Mouse (Mus musculus) erythroblast, embryonic 14.5 days (primary cell): Measurements from ENCODE around the gene Ankrd6. TPM values are rescaled to one million over a fixed set of nuclear protein-coding genes. Genes with fewer than 3 reads are reported as not detected.
A peak's percentile ranks its signal among the peaks of the same experiment; 100 is the strongest.

Experiments
- H3K27me3 ChIP-seq: 2 replicates; pipeline ENCODE4 v1.6.1; 2012; ENCODE audit warnings: inconsistent platforms; ENCODE audit not compliant: control insufficient read depth
- H3K36me3 ChIP-seq: 2 replicates; pipeline ENCODE4 v1.6.1; 2012; ENCODE audit warnings: mild to moderate bottlenecking, inconsistent platforms; ENCODE audit not compliant: control insufficient read depth
- H3K4me1 ChIP-seq: 2 replicates; pipeline ENCODE4 v1.6.1; 2012; ENCODE audit warnings: inconsistent platforms; ENCODE audit not compliant: control insufficient read depth
- H3K4me3 ChIP-seq: replicated peaks from 2 replicates; pipeline ENCODE3; 2012; ENCODE audit warnings: moderate library complexity, mild to moderate bottlenecking, inconsistent platforms
- H3K9me3 ChIP-seq: 2 replicates; pipeline ENCODE4 v1.6.1; 2012; ENCODE audit warnings: low read length, inconsistent platforms, mixed read lengths; ENCODE audit not compliant: control insufficient read depth
- GATA1 ChIP-seq: IDR thresholded peaks from 2 replicates; pipeline ENCODE4 v1.6.1; 2012; ENCODE audit warnings: low read length, inconsistent platforms, mixed read lengths
- TAL1 ChIP-seq: IDR thresholded peaks from 3 replicates; pipeline ENCODE4 v1.6.1; 2012; ENCODE audit warnings: low read length, inconsistent platforms, mixed read lengths
- polyA plus RNA-seq: library from polyadenylated mRNA; stranded (reverse); fragments of >175 nt; gene quantifications from 2 replicates; pipeline ENCODE4 v1.2.3, GENCODE M21; 2012

Gene Ankrd6
- polyA plus RNA-seq, 1 experiment: 0.01 TPM

DNA sequence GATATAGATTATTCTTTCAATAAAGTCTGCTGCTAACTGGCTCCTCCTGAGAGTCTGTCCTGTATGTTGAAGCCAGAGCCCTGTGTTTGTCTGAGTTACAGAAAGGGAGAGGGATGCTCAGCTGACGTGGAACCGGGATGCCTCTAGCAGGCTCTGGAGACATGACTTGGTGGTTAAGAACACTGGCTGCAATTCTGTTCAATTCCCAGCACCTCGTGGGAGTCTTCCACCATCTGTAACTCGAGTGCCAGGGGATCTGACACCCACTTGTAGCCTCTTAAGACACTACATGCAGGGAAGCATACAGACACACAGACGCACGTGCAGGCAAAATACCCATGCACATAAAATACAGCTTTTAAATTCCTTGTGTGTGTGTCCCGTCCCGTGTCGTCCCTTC, 95.1 kb downstream of the Ankrd6 start:
- Histone ChIP-seq H3K36me3 (no peaks in the 10 kb centered on the region), H3K4me1 (peaks cover 8% of the 10 kb centered on the region), H3K9me3 (no peaks in the 10 kb centered on the region), H3K27me3 (no peaks in the 10 kb centered on the region), H3K4me3 (no peak overlapping the region)
- no peak for TF ChIP-seq GATA1

DNA sequence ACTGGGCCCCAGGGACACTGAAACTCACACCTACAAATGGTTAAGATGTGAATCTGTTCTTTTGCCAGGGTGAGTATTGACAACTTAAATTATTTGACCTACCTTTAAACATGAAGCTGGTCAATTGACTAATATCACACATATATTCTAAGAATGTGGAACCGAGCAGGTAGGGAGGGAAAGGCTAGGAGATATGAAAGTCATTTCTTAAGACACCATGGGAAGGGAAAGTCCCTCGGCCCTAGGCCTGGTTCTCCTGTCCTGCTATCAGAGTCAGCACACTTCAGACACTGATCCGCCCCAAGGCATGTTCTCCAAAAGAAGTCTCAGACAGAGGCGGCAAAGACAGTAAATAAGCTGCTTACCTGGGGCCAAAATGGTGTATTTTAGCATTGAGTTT, 95.7 kb downstream of the Ankrd6 start:
- TF ChIP-seq TAL1: no peak
- TF ChIP-seq GATA1: no peak
- H3K4me3 ChIP-seq: no peak overlapping the region
- no peaks in the 10 kb centered on the region for H3K9me3 ChIP-seq
- peaks cover 5% of the 10 kb centered on the region for H3K4me1 ChIP-seq
- no peaks in the 10 kb centered on the region for H3K36me3 ChIP-seq
- no peaks in the 10 kb centered on the region for H3K27me3 ChIP-seq

DNA sequence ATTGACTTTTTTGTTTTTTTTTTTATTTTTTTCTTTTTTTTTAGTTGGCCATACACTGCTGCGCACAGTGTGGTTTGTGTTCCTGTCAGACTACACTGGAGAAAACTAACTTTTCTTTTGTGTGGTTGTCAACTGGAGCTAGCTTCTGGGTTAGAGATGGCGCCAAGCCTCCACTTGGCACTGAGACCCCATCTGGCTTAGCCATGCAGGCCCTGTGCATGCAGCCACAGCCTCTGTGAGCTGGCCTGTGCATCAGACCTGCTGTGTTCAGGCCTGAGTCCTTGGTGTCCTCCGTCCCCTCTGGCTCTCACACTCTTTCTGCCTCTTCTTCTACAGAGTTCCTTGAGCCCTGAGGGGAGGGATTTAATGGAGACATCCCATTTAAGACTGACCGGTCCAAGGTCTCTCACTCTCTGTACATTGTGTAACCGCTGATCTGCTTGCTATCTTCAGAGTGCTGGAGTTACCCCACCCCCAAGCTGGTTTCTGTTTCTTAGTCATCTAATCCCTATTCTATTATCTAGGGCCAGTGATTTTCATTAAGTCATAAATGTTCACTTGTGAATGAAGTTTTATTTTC, 96.9 kb downstream of the Ankrd6 start:
- Histone ChIP-seq H3K36me3 (no peaks in the 10 kb centered on the region), H3K27me3 (no peaks in the 10 kb centered on the region), H3K9me3 (no peaks in the 10 kb centered on the region), H3K4me3 (no peak overlapping the region), H3K4me1 (peaks cover 5% of the 10 kb centered on the region)
- no peak for TF ChIP-seq TAL1
- TF ChIP-seq GATA1: no peak

DNA sequence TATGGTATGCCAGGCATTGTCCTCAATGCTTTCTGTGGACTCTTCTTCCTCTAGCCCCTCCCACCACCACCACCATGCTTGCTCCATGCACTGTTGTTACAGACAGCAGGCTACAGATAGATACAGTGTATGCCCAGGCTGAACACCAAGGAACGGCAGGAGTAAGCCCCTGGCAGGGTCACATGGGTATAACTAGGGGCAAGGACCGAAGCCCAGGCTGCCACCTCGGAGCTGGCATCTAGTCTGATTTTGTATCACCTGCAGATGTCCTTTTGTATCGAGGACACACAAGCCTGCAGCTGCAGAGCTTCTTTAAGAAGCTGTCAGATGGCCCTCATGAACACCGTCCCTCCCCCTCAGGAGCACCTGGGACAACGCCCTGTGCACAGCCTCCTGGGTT, 97.8 kb downstream of the Ankrd6 start:
- no peaks in the 10 kb centered on the region for H3K9me3 ChIP-seq
- no peak for TF ChIP-seq GATA1
- no peak for TF ChIP-seq TAL1
- H3K4me1 ChIP-seq: peaks cover 5% of the 10 kb centered on the region
- H3K36me3 ChIP-seq: no peaks in the 10 kb centered on the region
- H3K4me3 ChIP-seq: no peak overlapping the region
- H3K27me3 ChIP-seq: no peaks in the 10 kb centered on the region

DNA sequence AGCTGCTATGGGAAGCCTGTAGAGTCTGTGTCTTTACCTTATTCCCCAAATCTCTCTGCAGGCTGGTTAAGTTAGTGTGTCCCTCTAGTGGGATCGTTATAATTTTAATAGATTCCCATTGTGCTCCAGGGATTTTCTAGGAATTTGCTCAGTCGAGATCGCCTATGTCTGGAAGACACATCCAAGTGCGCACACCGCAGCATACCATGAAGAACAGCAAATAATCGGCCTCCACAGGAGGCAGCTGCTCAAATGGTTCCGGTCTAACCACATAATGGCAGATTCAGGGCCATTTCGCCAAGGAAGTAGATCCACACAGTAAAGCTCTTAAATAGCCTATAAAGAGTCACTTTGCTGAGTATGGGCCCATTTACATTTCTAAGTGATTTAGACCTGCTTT, 98.3 kb downstream of the Ankrd6 start:
- H3K9me3 ChIP-seq: no peaks in the 10 kb centered on the region
- H3K4me3 ChIP-seq: no peak overlapping the region
- peaks cover 5% of the 10 kb centered on the region for H3K4me1 ChIP-seq
- H3K36me3 ChIP-seq: no peaks in the 10 kb centered on the region
- H3K27me3 ChIP-seq: no peaks in the 10 kb centered on the region
- TF ChIP-seq GATA1 (no peak), TAL1 (no peak)

DNA sequence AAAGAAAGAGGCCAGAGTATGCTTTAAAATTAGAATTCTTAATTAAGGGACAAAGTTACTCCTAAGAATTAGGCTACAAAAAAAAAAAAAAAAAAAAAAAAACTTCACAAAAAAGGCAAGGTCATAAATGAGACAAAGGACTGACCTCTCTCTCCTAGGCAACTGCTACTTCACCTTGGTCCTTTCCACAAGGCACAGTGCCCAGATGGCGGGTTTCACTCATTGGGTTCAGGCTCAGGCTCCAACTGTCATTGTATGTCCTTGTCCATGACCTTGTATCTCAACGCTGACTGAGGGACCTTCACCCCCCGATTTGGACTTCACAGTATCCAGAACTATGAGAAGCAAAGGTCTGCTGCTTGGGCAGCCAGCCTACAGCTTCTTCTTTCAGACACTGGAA, 112.2 kb downstream of the Ankrd6 start:
- H3K4me1 ChIP-seq: peaks cover 6% of the 10 kb centered on the region
- H3K9me3 ChIP-seq: no peaks in the 10 kb centered on the region
- no peak for TF ChIP-seq GATA1
- no peak for TF ChIP-seq TAL1
- H3K36me3 ChIP-seq: no peaks in the 10 kb centered on the region
- no peak overlapping the region for H3K4me3 ChIP-seq
- H3K27me3 ChIP-seq: no peaks in the 10 kb centered on the region

DNA sequence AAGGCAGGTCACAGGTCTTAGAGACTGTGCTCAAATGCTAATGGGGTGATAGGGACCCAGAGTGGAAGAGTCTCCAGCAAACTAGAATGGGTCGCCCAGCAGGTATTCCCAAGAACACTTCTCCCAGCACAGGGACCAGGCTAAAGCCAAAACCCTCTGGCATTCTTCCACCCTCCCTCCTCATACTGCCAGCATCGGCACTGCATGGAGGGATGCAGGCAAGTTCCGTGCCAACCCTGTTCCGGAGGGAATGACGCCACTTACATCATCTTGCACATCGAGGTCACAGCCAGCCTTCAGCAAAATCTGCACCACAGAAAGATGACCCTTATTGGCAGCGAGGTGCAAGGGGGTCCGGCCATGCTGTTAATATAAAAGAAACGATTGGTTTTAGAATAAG, 114.6 kb downstream of the Ankrd6 start:
- no peaks in the 10 kb centered on the region for H3K36me3 ChIP-seq

DNA sequence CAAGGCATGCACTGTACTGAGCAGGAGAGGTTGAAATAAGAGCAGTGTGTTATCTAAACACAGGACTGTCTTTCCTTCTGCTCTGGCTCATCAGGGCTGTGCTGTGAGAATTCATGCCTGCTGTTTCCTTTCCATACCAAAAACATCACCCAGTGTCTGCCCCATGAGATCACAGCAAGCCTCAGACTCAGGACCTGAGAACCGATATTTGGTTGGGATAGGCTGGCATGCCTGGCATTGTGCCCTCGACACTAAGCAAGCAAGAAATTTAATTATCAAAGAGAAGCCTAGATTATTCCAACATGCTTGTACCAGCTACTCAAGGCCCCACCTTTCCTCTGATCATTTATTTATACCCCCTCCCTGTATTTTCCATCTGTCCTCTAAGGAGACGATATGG, 116.1 kb downstream of the Ankrd6 start:
- TF ChIP-seq TAL1 (no peak), GATA1 (no peak)
- H3K9me3 ChIP-seq: no peaks in the 10 kb centered on the region
- H3K36me3 ChIP-seq: no peaks in the 10 kb centered on the region
- no peaks in the 10 kb centered on the region for H3K27me3 ChIP-seq
- H3K4me3 ChIP-seq: no peak overlapping the region
- H3K4me1 ChIP-seq: peaks cover 8% of the 10 kb centered on the region

More for the DNA sequence above, 114.6 kb downstream of the Ankrd6 start:
- Histone ChIP-seq H3K4me1 (peaks cover 8% of the 10 kb centered on the region), H3K9me3 (no peaks in the 10 kb centered on the region), H3K4me3 (no peak overlapping the region), H3K27me3 (no peaks in the 10 kb centered on the region)
- TF ChIP-seq GATA1 (no peak), TAL1 (no peak)

DNA sequence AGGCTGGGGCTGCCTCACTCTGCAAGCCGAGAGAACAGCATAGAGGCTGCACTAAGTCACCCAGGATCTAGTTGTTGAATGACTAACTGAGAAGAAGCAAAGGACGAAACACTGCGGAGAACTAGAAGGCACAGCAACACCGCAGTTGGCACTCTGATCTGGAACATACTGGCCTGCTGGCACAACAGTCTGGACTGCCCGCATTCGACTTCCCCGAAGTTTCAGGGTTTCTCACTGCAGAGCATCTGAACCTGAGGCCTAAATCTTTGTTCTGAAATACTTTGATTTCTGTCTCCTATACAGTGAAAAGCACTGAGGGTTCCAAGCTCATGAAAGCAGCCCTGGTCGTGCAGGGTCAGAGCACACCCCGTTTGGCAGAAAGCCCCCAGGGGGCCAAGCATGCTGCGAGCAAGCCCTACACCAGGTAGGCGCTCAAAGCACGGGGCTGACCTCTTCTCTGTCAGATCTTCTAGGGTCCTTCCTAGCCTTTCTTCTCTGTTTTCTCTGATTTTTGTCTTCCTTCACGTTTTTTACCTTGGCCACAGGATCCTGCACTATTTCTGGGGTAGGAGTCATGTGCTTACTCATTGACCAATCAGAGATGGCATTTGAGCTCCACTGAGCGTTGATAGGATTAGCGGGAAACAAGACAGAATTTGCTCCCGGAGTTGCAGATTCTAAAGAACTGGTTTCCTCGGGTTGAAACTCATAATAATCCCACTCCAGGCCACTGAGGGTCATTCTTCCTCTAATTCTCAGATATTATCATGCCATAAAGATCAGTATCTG, 117.0 kb downstream of the Ankrd6 start:
- no peaks in the 10 kb centered on the region for H3K9me3 ChIP-seq
- TF ChIP-seq TAL1 (no peak), GATA1 (no peak)
- peak overlapping the region; percentile 2 for H3K4me3 ChIP-seq
- H3K36me3 ChIP-seq: no peaks in the 10 kb centered on the region
- peaks cover 17% of the 10 kb centered on the region for H3K4me1 ChIP-seq
- no peaks in the 10 kb centered on the region for H3K27me3 ChIP-seq

DNA sequence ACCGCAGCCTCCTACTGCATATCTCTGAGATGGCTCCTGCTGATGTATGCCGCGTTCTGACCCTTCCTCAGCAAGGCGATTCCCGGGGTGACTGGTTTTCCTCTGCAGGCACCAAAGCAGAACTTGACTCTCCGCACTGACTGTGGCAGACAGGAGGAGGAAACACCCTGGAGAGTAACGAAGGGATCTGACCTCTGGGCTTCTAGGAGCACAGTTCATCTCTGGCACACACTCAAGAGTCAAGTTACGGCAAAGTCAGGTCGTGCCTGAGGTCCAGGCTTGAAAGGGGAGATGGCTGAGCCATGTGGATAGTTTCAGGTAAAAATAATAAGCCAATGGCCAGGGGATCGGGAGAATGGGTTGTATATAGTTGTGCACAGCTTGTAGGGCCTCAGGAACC, 121.3 kb downstream of the Ankrd6 start:
- Histone ChIP-seq H3K4me3 (no peak overlapping the region), H3K36me3 (no peaks in the 10 kb centered on the region), H3K27me3 (no peaks in the 10 kb centered on the region), H3K9me3 (no peaks in the 10 kb centered on the region), H3K4me1 (peaks cover 46% of the 10 kb centered on the region)
- no peak for TF ChIP-seq GATA1
- no peak for TF ChIP-seq TAL1
